Mouse (Mus musculus) bone marrow macrophage, adult 2 months (primary cell): ENCODE measurements around the gene Chic2.

Experiments used
- CTCF ChIP-seq: IDR thresholded peaks from 2 replicates; pipeline ENCODE4 v1.5.1; 2012; ENCODE audit warnings: low read depth, mild to moderate bottlenecking, low read length, moderate library complexity
- POLR2A ChIP-seq: IDR thresholded peaks from 2 replicates; pipeline ENCODE4 v1.6.1; 2012; ENCODE audit warnings: mild to moderate bottlenecking, low read depth, low read length, borderline replicate concordance

- TF ChIP-seq CTCF: no peak
- TF ChIP-seq POLR2A: no peak
These were observed 37.9 kb upstream of the Chic2 start for GRCm38 (mm10) chr5:75082439-75082838.
